In the genomic region with DNA sequence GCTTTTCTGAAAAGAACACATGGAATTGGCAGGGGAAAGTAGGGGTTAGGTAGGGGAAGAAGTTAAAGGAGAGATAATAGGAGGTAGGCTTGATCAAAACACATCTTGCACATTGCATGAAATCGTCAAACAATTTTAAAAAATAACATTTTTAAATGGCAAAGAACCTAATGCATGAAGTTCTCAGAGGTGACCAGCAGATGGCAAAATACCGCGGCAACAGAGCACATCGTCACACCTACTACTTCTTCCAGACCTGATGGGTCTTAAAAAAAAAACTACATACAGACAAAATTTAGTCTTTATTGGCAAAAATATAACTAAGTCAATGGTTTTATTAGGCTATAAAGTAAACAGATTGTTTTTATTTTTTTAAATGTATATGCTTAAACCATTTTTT, we compare ENCODE assay signal across 14 mouse cellular contexts. TPM values are rescaled to one million over a fixed set of nuclear protein-coding genes. Genes with fewer than 3 reads are reported as not detected.
DNase-seq lines count a peak whose midpoint lies in the region; ATAC-seq and TF ChIP-seq lines count a peak whose summit lies in the region.
"Had no signal": no experiment of that assay in that cellular context is flagged by ENCODE, and none has a peak within 500 bp of the region (broad histone marks: within the 10 kb centered on the region; RNA-seq: fewer than 3 reads in every experiment).

No protein-coding gene starts in this region.

- H3K27ac ChIP-seq in kidney, adult 2 months (ENCODE audit: insufficient read depth, low read depth, low read length) = no peak overlapping the region
- no peak overlapping the region for H3K27ac ChIP-seq in forebrain, embryonic 12.5 days

- TF ChIP-seq CTCF in kidney, adult 2 months (conservative IDR thresholded peaks at IDR 0.05; ENCODE audit: insufficient read depth, insufficient read length, low read depth, low read length) = peak; percentile 41; the same call in 1 of the 2 replicates

- ATAC-seq in forebrain, embryonic 12.5 days (ENCODE audit: low FRiP score) = no peak

- H3K4me3 ChIP-seq in kidney, adult 2 months (ENCODE audit: insufficient read depth, low read depth, low read length) = no peak overlapping the region
- H3K4me3 ChIP-seq in forebrain, embryonic 12.5 days (replicated peaks) = no peak overlapping the region
- H3K4me3 ChIP-seq: myocyte had no signal

- WGBS in kidney, adult 2 months = 54% methylated on average over 4 of the region's 4 CpGs
- WGBS in forebrain, embryonic 12.5 days = 59% methylated on average over 4 of the region's 4 CpGs

- no peaks in the 10 kb centered on the region for H3K4me1 ChIP-seq in kidney, adult 2 months (ENCODE audit: control insufficient read depth, insufficient read depth, low read length)
- H3K4me1 ChIP-seq in forebrain, embryonic 12.5 days = peaks cover 19% of the 10 kb centered on the region

- H3K9me3 ChIP-seq in forebrain, embryonic 12.5 days = no peaks in the 10 kb centered on the region

- H3K9ac ChIP-seq in forebrain, embryonic 12.5 days = no peak overlapping the region

- DNase-seq in cerebellum, adult 9-10 months = peak; percentile 46
- no peak for DNase-seq in cerebellum, adult 11-12 months
- DNase-seq in kidney, adult 2 months = no peak
- no peak for DNase-seq in kidney, adult 8-10 months
- peak; percentile 4 for DNase-seq in retina, adult 2 months (ENCODE audit: low read depth, low spot score)
- DNase-seq in retina, postnatal 1 day = no peak
- no peak for DNase-seq in adrenal gland, adult 8-10 months
- DNase-seq: cerebellum, adult 11 months had no signal

- no peaks in the 10 kb centered on the region for H3K27me3 ChIP-seq in kidney, adult 2 months (replicated peaks; ENCODE audit: control insufficient read depth, insufficient read depth, low read length)
- H3K27me3 ChIP-seq in forebrain, embryonic 12.5 days = no peaks in the 10 kb centered on the region

- no peaks in the 10 kb centered on the region for H3K36me3 ChIP-seq in kidney, adult 2 months (ENCODE audit: control insufficient read depth, insufficient read depth, low read length)
- peaks cover 10% of the 10 kb centered on the region; the same call in 1 of the 2 replicates for H3K36me3 ChIP-seq in forebrain, embryonic 12.5 days (replicated peaks)

- no peak overlapping the region for H3K4me2 ChIP-seq in forebrain, embryonic 12.5 days

- no peak for TF ChIP-seq POLR2A in kidney, adult 2 months (IDR thresholded peaks at IDR 0.05; ENCODE audit: low read depth, low read length)

RNA-seq across cellular contexts. Expression of gene Gm21954, which starts 22.3 kb away (rescaled TPM):
- not detected in 2 replicates for polyA plus RNA-seq in kidney, adult 2 months (2012; rRNA removed)
- total RNA-seq in adrenal gland, adult 8-10 months (2022) = not detected
- polyA plus RNA-seq in forebrain, embryonic 12.5 days (2016; fragmentation: Nextera tagmentation; extraction: Ambion mirVana) = not detected in 2 replicates
- total RNA-seq: layer of hippocampus, postnatal 14 days had no signal
- polyA plus RNA-seq: C2C12; forebrain, embryonic 11.5 days; lung, embryonic 16.5 days; myocyte had no signal

Comparison
In these comparisons a context has a peak if more than half of its experiments do, and no peak if none do; other contexts are left out.
1. DNase-seq: peak in cerebellum, adult 9-10 months (single experiment) and retina, adult 2 months (single experiment); none in cerebellum, adult 11-12 months (single experiment), kidney, adult 2 months (single experiment), kidney, adult 8-10 months (0 of 2), retina, postnatal 1 day (single experiment) and adrenal gland, adult 8-10 months (single experiment).